Mouse (Mus musculus) neural tube, embryonic 14.5 days (tissue): Measurements from ENCODE around the gene Pop5. TPM values are rescaled to one million over a fixed set of nuclear protein-coding genes. Genes with fewer than 3 reads are reported as not detected.

Source experiments
- ATAC-seq: fragments of 200-750 bp; cut with Nextera tagmentation; 2 replicates; pipeline ENCODE4 v1.8.0; 2017; ENCODE audit warnings: low read depth, mild to moderate bottlenecking, moderate TSS enrichment, moderate library complexity
- H3K27ac ChIP-seq: fragments of 300-500 bp; sonication (generic); 2 replicates; pipeline ENCODE4 v1.5.1; 2014; ENCODE audit warnings: low read depth, mild to moderate bottlenecking, control low read depth, low read length, moderate library complexity, mixed read lengths
- H3K27me3 ChIP-seq: fragments of 300-500 bp; sonication (generic); 2 replicates; pipeline ENCODE4 v1.6.1; 2014; ENCODE audit warnings: low read length; ENCODE audit not compliant: control insufficient read depth, insufficient read depth
- H3K36me3 ChIP-seq: fragments of 300-500 bp; sonication (generic); 2 replicates; pipeline ENCODE4 v1.6.1; 2014; ENCODE audit warnings: low read length, mixed read lengths; ENCODE audit not compliant: control insufficient read depth, insufficient read depth
- H3K4me1 ChIP-seq: fragments of 300-500 bp; sonication (generic); 2 replicates; pipeline ENCODE4 v1.6.1; 2014; ENCODE audit warnings: low read length; ENCODE audit not compliant: control insufficient read depth, insufficient read depth
- H3K4me2 ChIP-seq: fragments of 300-500 bp; sonication (generic); 2 replicates; pipeline ENCODE4 v1.6.1; 2014; ENCODE audit warnings: mild to moderate bottlenecking, low read depth, low read length, control low read depth
- H3K4me3 ChIP-seq: fragments of 300-500 bp; sonication (generic); 2 replicates; pipeline ENCODE4 v1.5.1; 2014; ENCODE audit warnings: low read depth, low read length, control low read depth, mixed read lengths
- H3K9ac ChIP-seq: fragments of 300-500 bp; sonication (generic); replicated peaks from 2 replicates; pipeline ENCODE4 v1.6.1; 2014; ENCODE audit warnings: low read depth, mild to moderate bottlenecking, control low read depth, low read length, mixed read lengths
- H3K9me3 ChIP-seq: fragments of 300-500 bp; sonication (generic); 2 replicates; pipeline ENCODE4 v1.6.1; 2016; ENCODE audit warnings: low read length; ENCODE audit not compliant: control insufficient read depth
- WGBS: fragments of 180-500 bp; shearing (Covaris S2); extraction: QIAGEN DNeasy Blood & Tissue Kit; methylation state at CpG from one replicate; pipeline ENCODE4 v1.1.7; 2014; 5-methylcytosine and 5-hydroxymethylcytosine counted together
- polyA plus RNA-seq: library from polyadenylated mRNA; unstranded; fragments of >200 nt; fragmentation: Nextera tagmentation; extraction: Ambion mirVana; gene quantifications from 2 replicates; pipeline ENCODE4 v1.2.1, GENCODE M21; 2014

Gene Pop5
- polyA plus RNA-seq, 1 experiment from 2014 or later = 121 TPM

DNA sequence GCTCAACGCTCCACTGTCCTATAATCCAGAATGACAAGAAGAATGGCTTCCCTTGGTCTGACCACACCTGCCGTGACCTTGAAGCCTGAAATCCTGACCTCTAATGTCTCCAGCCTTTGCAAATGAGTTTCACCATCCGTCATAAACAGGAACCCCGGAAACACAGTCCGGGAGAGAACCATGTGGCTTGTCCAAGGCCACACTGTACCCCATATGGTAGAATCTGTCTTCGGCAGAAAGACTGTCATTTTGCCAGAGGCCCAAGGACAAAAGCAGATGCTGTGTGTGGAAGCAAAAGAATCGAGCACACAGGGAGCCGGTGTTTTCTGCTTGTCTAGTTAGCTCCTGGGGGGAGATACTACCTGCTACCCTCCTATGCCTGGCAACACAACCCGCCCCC is 23.2 kb upstream of the Pop5 start:
- Histone ChIP-seq H3K4me2 (no peak overlapping the region), H3K4me1 (0 out of 2 replicates have a peak, but pooled peaks cover 4% of the 10 kb centered on the region), H3K9ac (no peak overlapping the region), H3K27me3 (no peaks in the 10 kb centered on the region), H3K36me3 (no peaks in the 10 kb centered on the region), H3K27ac (no peak overlapping the region), H3K4me3 (no peak overlapping the region), H3K9me3 (no peaks in the 10 kb centered on the region)
- no peak for ATAC-seq
- 67% methylated on average over 9 of the region's 9 CpGs for WGBS

GRCm38 (mm10) chr5:115212861-115213260 is 22.8 kb upstream of the Pop5 start:
- Histone ChIP-seq H3K4me3 (no peak overlapping the region), H3K27me3 (no peaks in the 10 kb centered on the region), H3K9me3 (no peaks in the 10 kb centered on the region), H3K4me1 (0 out of 2 replicates have a peak, but pooled peaks cover 4% of the 10 kb centered on the region), H3K36me3 (no peaks in the 10 kb centered on the region), H3K27ac (no peak overlapping the region), H3K4me2 (no peak overlapping the region), H3K9ac (no peak overlapping the region)
- 59% methylated on average over 4 of the region's 4 CpGs for WGBS
- ATAC-seq = no peak

- Histone ChIP-seq H3K9ac (peak overlapping the region; percentile 69), H3K4me3 (peak overlapping the region; percentile 39), H3K4me2 (peak overlapping the region; percentile 61), H3K27ac (peak overlapping the region; percentile 73), H3K36me3 (no peaks in the 10 kb centered on the region), H3K4me1 (0 out of 2 replicates have a peak, but pooled peaks cover 4% of the 10 kb centered on the region), H3K9me3 (no peaks in the 10 kb centered on the region), H3K27me3 (no peaks in the 10 kb centered on the region)
- peak; percentile 69 for ATAC-seq
- WGBS = 0% methylated on average over 17 of the region's 17 CpGs
These were observed 20.8 kb upstream of the Pop5 start for GRCm38 (mm10) chr5:115214864-115215263.

DNA sequence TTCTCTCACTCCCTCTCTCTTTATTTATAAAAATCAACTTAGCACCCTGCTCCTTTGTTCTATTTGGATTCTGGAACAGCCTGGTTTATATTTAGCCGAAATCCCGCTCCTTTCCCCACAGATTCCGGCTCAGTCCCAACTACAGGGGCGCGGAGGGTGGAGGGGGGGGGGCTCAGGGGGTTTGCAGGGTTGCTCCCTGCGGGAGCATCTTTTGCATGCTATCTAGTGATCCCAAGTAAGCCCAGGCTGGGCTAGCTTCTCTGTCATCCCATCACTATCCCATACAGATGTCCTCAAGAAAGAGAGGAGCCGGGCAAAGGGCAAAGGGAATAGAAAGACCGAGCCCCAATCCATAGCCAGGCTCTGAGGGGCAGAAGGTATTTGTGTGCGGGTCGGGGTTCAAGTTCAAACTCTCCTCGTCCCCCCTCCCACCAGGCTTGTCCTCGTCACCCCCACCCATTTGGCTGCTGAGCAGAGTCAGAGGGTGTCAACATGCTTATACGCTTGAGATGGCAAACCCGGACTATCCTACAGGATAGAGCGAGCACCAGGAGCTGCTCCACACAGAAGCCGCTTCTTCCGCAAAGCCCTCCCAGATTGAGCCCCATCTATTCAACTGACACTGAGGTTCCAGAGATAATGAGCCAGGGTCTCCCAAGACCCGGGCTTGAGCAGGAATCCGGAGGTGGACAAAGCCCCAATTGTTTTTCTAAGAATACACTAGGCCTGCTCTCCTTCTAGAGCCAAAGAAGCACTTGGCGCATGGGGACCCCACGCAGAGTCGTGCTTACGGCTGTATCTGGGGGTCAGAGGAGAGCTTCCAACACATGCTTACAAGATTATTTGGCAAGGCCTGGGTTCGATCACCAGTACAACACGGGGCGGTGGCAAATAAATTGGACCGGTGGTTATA is 20.1 kb upstream of the Pop5 start:
- Histone ChIP-seq H3K4me3 (peak overlapping the region; percentile 39), H3K36me3 (no peaks in the 10 kb centered on the region), H3K4me2 (peak overlapping the region; percentile 61), H3K4me1 (0 out of 2 replicates have a peak, but pooled peaks cover 4% of the 10 kb centered on the region), H3K27me3 (no peaks in the 10 kb centered on the region), H3K9me3 (no peaks in the 10 kb centered on the region), H3K27ac (peak overlapping the region; percentile 73), H3K9ac (peak overlapping the region; percentile 69)
- ATAC-seq = peak; percentile 44; the same call in 1 of the 2 replicates
- 16% methylated on average over 27 of the region's 27 CpGs for WGBS

- H3K36me3 ChIP-seq = no peaks in the 10 kb centered on the region
- H3K9me3 ChIP-seq = no peaks in the 10 kb centered on the region
- H3K4me2 ChIP-seq = no peak overlapping the region
- 0 out of 2 replicates have a peak, but pooled peaks cover 4% of the 10 kb centered on the region for H3K4me1 ChIP-seq
- no peak overlapping the region for H3K27ac ChIP-seq
- H3K9ac ChIP-seq = no peak overlapping the region
- ATAC-seq = no peak
- no peaks in the 10 kb centered on the region for H3K27me3 ChIP-seq
- WGBS = 90% methylated on average over 12 of the region's 12 CpGs
- no peak overlapping the region for H3K4me3 ChIP-seq
These were observed 17.6 kb upstream of the Pop5 start for GRCm38 (mm10) chr5:115217998-115218397.

- Histone ChIP-seq H3K36me3 (no peaks in the 10 kb centered on the region), H3K27ac (no peak overlapping the region), H3K4me1 (no peaks in the 10 kb centered on the region), H3K27me3 (no peaks in the 10 kb centered on the region), H3K9me3 (no peaks in the 10 kb centered on the region), H3K9ac (no peak overlapping the region), H3K4me3 (no peak overlapping the region), H3K4me2 (no peak overlapping the region)
- ATAC-seq = no peak
- 34% methylated on average over 13 of the region's 13 CpGs for WGBS
These were observed 14.6 kb upstream of the Pop5 start for GRCm38 (mm10) chr5:115220931-115221640.

- Histone ChIP-seq H3K9me3 (no peaks in the 10 kb centered on the region), H3K4me1 (no peaks in the 10 kb centered on the region), H3K9ac (no peak overlapping the region), H3K27ac (no peak overlapping the region), H3K4me2 (no peak overlapping the region), H3K36me3 (no peaks in the 10 kb centered on the region), H3K27me3 (no peaks in the 10 kb centered on the region), H3K4me3 (no peak overlapping the region)
- ATAC-seq = no peak
- WGBS = 73% methylated on average over 3 of the region's 3 CpGs
These were observed 13.2 kb upstream of the Pop5 start for GRCm38 (mm10) chr5:115222485-115222884.

DNA sequence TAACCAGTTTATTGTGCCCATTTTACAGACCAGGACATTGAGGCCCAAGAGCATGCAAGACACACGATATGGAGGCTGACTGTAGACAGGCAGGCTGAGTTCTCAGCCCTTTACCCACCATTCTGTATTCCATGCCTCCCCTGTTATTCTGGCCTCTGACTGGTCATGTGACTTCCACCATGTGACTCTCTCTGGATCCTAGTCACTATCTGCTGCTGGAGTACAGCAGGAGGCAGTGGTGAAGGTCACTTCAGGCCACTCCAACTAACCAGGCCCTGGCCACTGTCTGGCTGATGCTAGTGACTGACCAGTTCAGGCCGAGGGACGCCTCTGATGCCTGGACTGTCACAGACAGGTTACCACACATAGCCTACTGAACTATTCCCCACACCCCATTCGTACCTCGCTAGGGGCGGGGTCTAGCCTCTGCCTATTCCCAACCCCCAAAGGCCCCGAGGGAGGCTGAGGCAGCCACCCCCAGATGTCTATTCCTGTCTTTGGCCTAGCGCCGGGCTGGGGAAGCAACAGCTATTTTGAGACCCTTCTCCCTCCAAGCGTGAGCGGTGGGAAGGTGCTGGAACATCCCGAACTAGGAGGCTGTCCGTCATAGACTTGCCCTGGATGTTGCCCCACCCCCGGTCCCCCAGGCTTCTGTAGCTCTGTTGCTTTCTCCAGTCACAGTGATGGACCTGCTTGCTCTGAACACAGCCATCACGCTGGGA is 4.6 kb upstream of the Pop5 start:
- no peak overlapping the region for H3K4me3 ChIP-seq
- 58% methylated on average over 15 of the region's 15 CpGs for WGBS
- no peak overlapping the region for H3K27ac ChIP-seq
- no peak overlapping the region for H3K9ac ChIP-seq
- H3K36me3 ChIP-seq = no peaks in the 10 kb centered on the region
- H3K27me3 ChIP-seq = no peaks in the 10 kb centered on the region
- no peaks in the 10 kb centered on the region for H3K4me1 ChIP-seq
- no peak overlapping the region for H3K4me2 ChIP-seq
- ATAC-seq = no peak
- H3K9me3 ChIP-seq = no peaks in the 10 kb centered on the region
